ENCODE assay signal across 7 mouse cellular contexts in the genomic region with DNA sequence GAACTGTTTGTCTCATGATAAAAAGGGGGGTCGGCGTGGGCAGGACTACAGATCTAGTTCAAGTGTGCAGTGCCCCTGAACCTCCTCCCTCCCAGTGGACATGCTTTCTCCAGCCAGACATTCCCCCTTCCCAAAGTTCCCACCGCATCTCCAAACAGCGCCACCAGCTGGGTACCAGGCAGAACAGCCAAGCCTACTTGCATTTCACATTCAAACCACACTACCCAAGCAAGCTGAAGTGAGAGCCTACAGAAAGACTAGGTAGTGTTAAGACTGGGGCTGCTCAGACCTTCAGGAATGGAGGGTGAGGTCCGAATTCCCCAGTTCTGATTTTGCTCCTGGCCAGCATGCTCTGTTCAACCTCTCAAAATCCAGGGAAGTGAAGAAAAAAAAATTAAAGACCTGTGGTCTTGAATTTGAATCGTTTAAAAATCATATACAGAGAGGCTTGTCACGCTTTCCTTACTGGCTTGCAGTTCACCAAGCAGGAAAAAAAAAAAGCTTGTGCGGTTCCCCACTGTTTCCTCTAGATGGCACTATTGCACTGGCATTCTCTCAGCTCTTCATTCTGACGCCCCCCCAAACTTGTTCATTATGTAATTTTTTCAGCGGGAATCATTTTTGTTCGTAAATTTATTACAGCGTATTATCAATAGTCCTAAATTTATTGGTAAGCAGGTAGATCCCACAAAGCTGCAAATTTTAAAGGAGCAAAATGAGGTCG.
DNase-seq lines count a peak whose midpoint lies in the region; ATAC-seq and TF ChIP-seq lines count a peak whose summit lies in the region.

No protein-coding gene starts in this region.

- 22% methylated on average over 13 of the region's 13 CpGs for WGBS in heart, embryonic 12.5 days
- 24% methylated on average over 13 of the region's 13 CpGs for WGBS in midbrain, embryonic 16.5 days

- no peaks in the 10 kb centered on the region for H3K36me3 ChIP-seq in CH12.LX (replicated peaks in 1 of 2; ENCODE audit: control insufficient read depth in 1 of 2, insufficient read depth in 1 of 2, low read length in 1 of 2)
- H3K36me3 ChIP-seq in heart, embryonic 12.5 days = no peaks in the 10 kb centered on the region
- H3K36me3 ChIP-seq in midbrain, embryonic 16.5 days (ENCODE audit: control insufficient read depth, insufficient read depth, low read length) = no peaks in the 10 kb centered on the region

- no peak for TF ChIP-seq POLR2A in CH12.LX (IDR thresholded peaks at IDR 0.05; ENCODE audit: low read depth, low read length)

- TF ChIP-seq EP300 in CH12.LX (IDR thresholded peaks at IDR 0.05; ENCODE audit: low read length) = no peak

- H3K27me3 ChIP-seq in CH12.LX (replicated peaks) = peaks cover 2% of the 10 kb centered on the region
- no peaks in the 10 kb centered on the region for H3K27me3 ChIP-seq in heart, embryonic 12.5 days (replicated peaks)
- H3K27me3 ChIP-seq in midbrain, embryonic 16.5 days (ENCODE audit: control insufficient read depth, insufficient read depth, low read depth, low read length) = no peaks in the 10 kb centered on the region

- dilution Hi-C loops in CH12.LX (cut with MboI; ENCODE audit: extremely low pct_ligation_motif_present, extremely low pct_unique_long_range_greater_than_20kb, low sequenced_read_pairs) = no loop called here

- no peak for ATAC-seq in heart, embryonic 12.5 days (ENCODE audit: insufficient number of reproducible peaks, low FRiP score)
- peak; percentile 46; the same call in 1 of the 2 replicates for ATAC-seq in midbrain, embryonic 16.5 days

- H3K79me2 ChIP-seq in CH12.LX (replicated peaks; ENCODE audit: control insufficient read depth, extremely low read depth, insufficient read depth, poor library complexity, severe bottlenecking) = no peaks in the 10 kb centered on the region

- peak; percentile 66 for DNase-seq in A20 (ENCODE audit: low read depth, low spot score)
- DNase-seq in CH12.LX (ENCODE audit: extremely low read depth) = peak; percentile 46
- peak; percentile 55 to 76 for DNase-seq in cerebellum, postnatal 14 days
- DNase-seq in layer of hippocampus, postnatal 10 days (ENCODE audit: low spot score in 2 of 2) = peak; percentile 36 to 48
- no peak for DNase-seq in ovary, postnatal 36 days (ENCODE audit: low spot score)

- H3K4me2 ChIP-seq in CH12.LX (ENCODE audit: insufficient read depth, low read depth, poor library complexity, severe bottlenecking) = peak overlapping the region; percentile 32; the same call in 1 of the 2 replicates
- H3K4me2 ChIP-seq in heart, embryonic 12.5 days = peak overlapping the region; percentile 50
- peak overlapping the region; percentile 52 for H3K4me2 ChIP-seq in midbrain, embryonic 16.5 days (ENCODE audit: low read length)

- TF ChIP-seq RAD21 in CH12.LX (IDR thresholded peaks at IDR 0.05; ENCODE audit: low read depth, low read length) = peak; percentile 92

- peaks cover 0 to 12% of the 10 kb centered on the region in 2 experiments; a peak in 2 of 4 replicates for H3K4me1 ChIP-seq in CH12.LX (ENCODE audit: control insufficient read depth in 1 of 2, insufficient read depth in 2 of 2)
- peaks cover 32% of the 10 kb centered on the region for H3K4me1 ChIP-seq in heart, embryonic 12.5 days (replicated peaks)
- H3K4me1 ChIP-seq in midbrain, embryonic 16.5 days (ENCODE audit: control insufficient read depth, insufficient read depth, low read length) = peaks cover 9% of the 10 kb centered on the region

- H3K27ac ChIP-seq in CH12.LX (ENCODE audit: insufficient read depth, low read depth) = no peak overlapping the region
- no peak overlapping the region for H3K27ac ChIP-seq in heart, embryonic 12.5 days (ENCODE audit: poor library complexity, severe bottlenecking)
- peak overlapping the region; percentile 43 for H3K27ac ChIP-seq in midbrain, embryonic 16.5 days (ENCODE audit: low read length)

- H3K4me3 ChIP-seq in CH12.LX (replicated peaks in 1 of 3; ENCODE audit: low read depth in 2 of 3, low read length in 2 of 3, poor library complexity in 1 of 3) = no peak overlapping the region
- H3K4me3 ChIP-seq in heart, embryonic 12.5 days = no peak overlapping the region
- H3K4me3 ChIP-seq in midbrain, embryonic 16.5 days (ENCODE audit: low read depth, low read length) = peak overlapping the region; percentile 29

- H3K9me3 ChIP-seq in CH12.LX (replicated peaks; ENCODE audit: low read length) = no peaks in the 10 kb centered on the region
- H3K9me3 ChIP-seq in heart, embryonic 12.5 days (replicated peaks) = no peaks in the 10 kb centered on the region
- no peaks in the 10 kb centered on the region for H3K9me3 ChIP-seq in midbrain, embryonic 16.5 days (replicated peaks; ENCODE audit: control insufficient read depth, low read length, poor library complexity, severe bottlenecking)

- H3K9ac ChIP-seq in CH12.LX (ENCODE audit: insufficient read depth, low read depth) = no peak overlapping the region
- no peak overlapping the region for H3K9ac ChIP-seq in heart, embryonic 12.5 days
- peak overlapping the region; percentile 48; the same call in 1 of the 2 replicates for H3K9ac ChIP-seq in midbrain, embryonic 16.5 days (ENCODE audit: low read depth, low read length)

- in situ Hi-C loops in CH12.LX (cut with MboI; ENCODE audit: low pct_ligation_motif_present, low pct_unique_long_range_greater_than_20kb, low sequenced_read_pairs) = no loop called here

- peak; percentile 69 to 83 for TF ChIP-seq CTCF in CH12.LX (conservative IDR thresholded peaks at IDR 0.05 in 1 of 2, IDR thresholded peaks at IDR 0.05 in 1 of 2; ENCODE audit: low read depth in 2 of 2, low read length in 2 of 2)

TF ChIP-seq in CH12.LX, 34 proteins besides CTCF, POLR2A, EP300 and RAD21:
- TF ChIP-seq MXI1 (IDR thresholded peaks at IDR 0.05; ENCODE audit: low read depth, low read length) = 0 out of 2 replicates have a peak, but pooled peaks have one; percentile 12
- peak; percentile 55 for TF ChIP-seq SMC3 (IDR thresholded peaks at IDR 0.05; ENCODE audit: low read depth, low read length)
- TF ChIP-seq JUND (conservative IDR thresholded peaks at IDR 0.05; ENCODE audit: low read depth, low read length) = 0 out of 2 replicates have a peak, but pooled peaks have one; percentile 19
- TF ChIP-seq NRF1 (IDR thresholded peaks at IDR 0.05; ENCODE audit: low read depth, low read length) = no peak
- peak; percentile 95 for TF ChIP-seq ZNF384 (IDR thresholded peaks at IDR 0.05; ENCODE audit: low read depth, low read length)
- TF ChIP-seq BHLHE40 (IDR thresholded peaks at IDR 0.05; ENCODE audit: low read depth, low read length) = 0 out of 2 replicates have a peak, but pooled peaks have one; percentile 14
- TF ChIP-seq PAX5 (IDR thresholded peaks at IDR 0.05; ENCODE audit: low read length) = no peak
- no peak for TF ChIP-seq USF2 (conservative IDR thresholded peaks at IDR 0.05; ENCODE audit: low read depth, low read length)
- TF ChIP-seq CHD2 (IDR thresholded peaks at IDR 0.05; ENCODE audit: low read length) = no peak
